Mouse (Mus musculus) forebrain, embryonic 14.5 days (tissue): Measurements from ENCODE around the gene Isg20. TPM values are rescaled to one million over a fixed set of nuclear protein-coding genes. Genes with fewer than 3 reads are reported as not detected.

Experiments used
- ATAC-seq: fragments of 200-750 bp; cut with Nextera tagmentation; 2 replicates; pipeline ENCODE4 v1.8.0; 2017; ENCODE audit warnings: mild to moderate bottlenecking, moderate library complexity
- DNase-seq: peaks from one replicate; pipeline ENCODE4 v3.0.0-alpha.2; 2015; ENCODE audit warnings: low spot score
- H3K27ac ChIP-seq: fragments of 300-500 bp; sonication (generic); 2 replicates; pipeline ENCODE4 v1.5.1; 2014; ENCODE audit warnings: low read depth, mild to moderate bottlenecking, control low read depth, low read length, moderate library complexity
- H3K27me3 ChIP-seq: fragments of 300-500 bp; sonication (generic); replicated peaks from 2 replicates; pipeline ENCODE4 v1.6.1; 2014; ENCODE audit warnings: low read length, control low read depth, mixed read lengths; ENCODE audit not compliant: control insufficient read depth, insufficient read depth
- H3K36me3 ChIP-seq: fragments of 300-500 bp; sonication (generic); 2 replicates; pipeline ENCODE4 v1.6.1; 2014; ENCODE audit warnings: low read length, control low read depth; ENCODE audit not compliant: control insufficient read depth, insufficient read depth
- H3K4me1 ChIP-seq: fragments of 300-500 bp; sonication (generic); 2 replicates; pipeline ENCODE4 v1.6.1; 2014; ENCODE audit warnings: antibody characterized with exemption, low read length, control low read depth; ENCODE audit not compliant: control insufficient read depth, insufficient read depth
- H3K4me2 ChIP-seq: fragments of 300-500 bp; sonication (generic); 2 replicates; pipeline ENCODE4 v1.6.1; 2014; ENCODE audit warnings: mild to moderate bottlenecking, control low read depth, low read length
- H3K4me3 ChIP-seq: fragments of 300-500 bp; sonication (generic); 2 replicates; pipeline ENCODE4 v1.5.1; 2014; ENCODE audit warnings: low read depth, low read length, control low read depth
- H3K9ac ChIP-seq: fragments of 300-500 bp; sonication (generic); 2 replicates; pipeline ENCODE4 v1.6.1; 2014; ENCODE audit warnings: mild to moderate bottlenecking, low read length, control low read depth, moderate library complexity
- H3K9me3 ChIP-seq: fragments of 300-500 bp; sonication (generic); replicated peaks from 2 replicates; pipeline ENCODE4 v1.6.1; 2016; ENCODE audit warnings: low read length, control low read depth, mixed read lengths; ENCODE audit not compliant: control insufficient read depth
- WGBS: fragments of 180-500 bp; shearing (Covaris S2); extraction: QIAGEN DNeasy Blood & Tissue Kit; methylation state at CpG from one replicate; pipeline ENCODE4 v1.1.7; 2014; 5-methylcytosine and 5-hydroxymethylcytosine counted together
- polyA plus RNA-seq: library from polyadenylated mRNA; unstranded; fragments of >200 nt; fragmentation: Nextera tagmentation; extraction: Ambion mirVana; gene quantifications from 2 replicates; pipeline ENCODE4 v1.2.1, GENCODE M21; 2014

Gene Isg20
- polyA plus RNA-seq, 1 experiment from 2014 or later = 0.65 TPM

GRCm38 (mm10) chr7:78912253-78912973, 811 bp upstream of the Isg20 start:
- 17% methylated on average over 20 of the region's 20 CpGs for WGBS
- ATAC-seq = 0 out of 2 replicates have a peak, but pooled peaks have one; percentile 14
- Histone ChIP-seq H3K4me3 (peak overlapping the region; percentile 2; the same call in 1 of the 2 replicates), H3K9me3 (no peaks in the 10 kb centered on the region), H3K4me2 (peak overlapping the region; percentile 40), H3K27me3 (no peaks in the 10 kb centered on the region), H3K27ac (no peak overlapping the region), H3K9ac (peak overlapping the region; percentile 13; the same call in 1 of the 2 replicates), H3K4me1 (no peaks in the 10 kb centered on the region), H3K36me3 (peaks cover 5% of the 10 kb centered on the region; the same call in 1 of the 2 replicates)
- peak; percentile 33 for DNase-seq

- DNase-seq = peak; percentile 42
- Histone ChIP-seq H3K27ac (no peak overlapping the region), H3K9ac (no peak overlapping the region), H3K4me3 (no peak overlapping the region), H3K4me2 (no peak overlapping the region), H3K27me3 (no peaks in the 10 kb centered on the region), H3K4me1 (no peaks in the 10 kb centered on the region), H3K36me3 (no peaks in the 10 kb centered on the region; the same call in 1 of the 2 replicates), H3K9me3 (no peaks in the 10 kb centered on the region)
- WGBS = 72% methylated on average over 19 of the region's 19 CpGs
- peak; percentile 26 for ATAC-seq
These were observed 673 bp downstream of the Isg20 start for GRCm38 (mm10) chr7:78913649-78914544.

- H3K4me2 ChIP-seq = no peak overlapping the region
- H3K9ac ChIP-seq = no peak overlapping the region
- ATAC-seq (no peak), DNase-seq (no peak)
- H3K27me3 ChIP-seq = no peaks in the 10 kb centered on the region
- no peaks in the 10 kb centered on the region; the same call in 1 of the 2 replicates for H3K36me3 ChIP-seq
- H3K27ac ChIP-seq = no peak overlapping the region
- 86% methylated on average over 3 of the region's 3 CpGs for WGBS
- H3K9me3 ChIP-seq = no peaks in the 10 kb centered on the region
- no peak overlapping the region for H3K4me3 ChIP-seq
- H3K4me1 ChIP-seq = no peaks in the 10 kb centered on the region
These were observed 1.3 kb downstream of the Isg20 start for GRCm38 (mm10) chr7:78914545-78914845.

- 87% methylated on average over 11 of the region's 11 CpGs for WGBS
- Histone ChIP-seq H3K9me3 (no peaks in the 10 kb centered on the region), H3K36me3 (no peaks in the 10 kb centered on the region), H3K4me2 (no peak overlapping the region), H3K9ac (no peak overlapping the region), H3K4me3 (no peak overlapping the region), H3K4me1 (no peaks in the 10 kb centered on the region), H3K27me3 (no peaks in the 10 kb centered on the region), H3K27ac (no peak overlapping the region)
- ATAC-seq (no peak), DNase-seq (no peak)
These were observed 1.8 kb downstream of the Isg20 start for GRCm38 (mm10) chr7:78914896-78915510.

- no peaks in the 10 kb centered on the region for H3K27me3 ChIP-seq
- H3K27ac ChIP-seq = no peak overlapping the region
- no peak overlapping the region for H3K4me3 ChIP-seq
- no peaks in the 10 kb centered on the region for H3K36me3 ChIP-seq
- H3K9me3 ChIP-seq = no peaks in the 10 kb centered on the region
- no peak for DNase-seq
- no peak overlapping the region for H3K9ac ChIP-seq
- no peak for ATAC-seq
- WGBS = 54% methylated on average over 4 of the region's 4 CpGs
- no peak overlapping the region for H3K4me2 ChIP-seq
- H3K4me1 ChIP-seq = no peaks in the 10 kb centered on the region
These were observed 5.5 kb downstream of the Isg20 start for GRCm38 (mm10) chr7:78918686-78919085.

- DNase-seq = no peak
- Histone ChIP-seq H3K4me2 (no peak overlapping the region), H3K4me1 (no peaks in the 10 kb centered on the region), H3K9ac (no peak overlapping the region), H3K27me3 (no peaks in the 10 kb centered on the region), H3K27ac (no peak overlapping the region), H3K9me3 (no peaks in the 10 kb centered on the region), H3K4me3 (no peak overlapping the region), H3K36me3 (no peaks in the 10 kb centered on the region)
- ATAC-seq = no peak
- 80% methylated on average over 7 of the region's 7 CpGs for WGBS
These were observed 9.3 kb downstream of the Isg20 start for GRCm38 (mm10) chr7:78922506-78922905.

- no peaks in the 10 kb centered on the region for H3K36me3 ChIP-seq
- H3K27me3 ChIP-seq = no peaks in the 10 kb centered on the region
- H3K9me3 ChIP-seq = no peaks in the 10 kb centered on the region
- no peak overlapping the region for H3K27ac ChIP-seq
- peak; percentile 74 for ATAC-seq
- H3K4me3 ChIP-seq = no peak overlapping the region
- H3K4me2 ChIP-seq = no peak overlapping the region
- no peaks in the 10 kb centered on the region for H3K4me1 ChIP-seq
- DNase-seq = peak; percentile 90
- no peak overlapping the region for H3K9ac ChIP-seq
- WGBS = 6% methylated on average over 6 of the region's 6 CpGs
These were observed 11.1 kb downstream of the Isg20 start for GRCm38 (mm10) chr7:78924300-78924699.

GRCm38 (mm10) chr7:78924796-78925195, 11.6 kb downstream of the Isg20 start:
- DNase-seq = no peak
- ATAC-seq = peak; percentile 54
- H3K36me3 ChIP-seq = no peaks in the 10 kb centered on the region
- no peak overlapping the region for H3K4me3 ChIP-seq
- WGBS = 72% methylated on average over 7 of the region's 7 CpGs
- H3K4me1 ChIP-seq = no peaks in the 10 kb centered on the region
- no peak overlapping the region for H3K9ac ChIP-seq
- H3K4me2 ChIP-seq = no peak overlapping the region
- no peaks in the 10 kb centered on the region for H3K9me3 ChIP-seq
- H3K27ac ChIP-seq = no peak overlapping the region
- H3K27me3 ChIP-seq = no peaks in the 10 kb centered on the region
